Mouse (Mus musculus): Measurements from ENCODE around the gene Ecm1.

Gene Ecm1

GRCm38 (mm10) chr3:95689171-95689915 is 50.0 kb downstream of the Ecm1 start:
- in situ Hi-C loops (cut with MboI) = no loop called here

- in situ Hi-C loops (cut with MboI) = no loop called here
These were observed 51.6 kb downstream of the Ecm1 start, which contains the start of gene Adamtsl4 for GRCm38 (mm10) chr3:95687524-95688421. TSS of gene Adamtsl4 (minus strand) at chr3:95687917.

GRCm38 (mm10) chr3:95687168-95687523 is 52.2 kb downstream of the Ecm1 start:
- in situ Hi-C loops (cut with MboI) = no loop called here

GRCm38 (mm10) chr3:95686492-95687167 is 52.7 kb downstream of the Ecm1 start:
- in situ Hi-C loops (cut with MboI) = no loop called here

DNA sequence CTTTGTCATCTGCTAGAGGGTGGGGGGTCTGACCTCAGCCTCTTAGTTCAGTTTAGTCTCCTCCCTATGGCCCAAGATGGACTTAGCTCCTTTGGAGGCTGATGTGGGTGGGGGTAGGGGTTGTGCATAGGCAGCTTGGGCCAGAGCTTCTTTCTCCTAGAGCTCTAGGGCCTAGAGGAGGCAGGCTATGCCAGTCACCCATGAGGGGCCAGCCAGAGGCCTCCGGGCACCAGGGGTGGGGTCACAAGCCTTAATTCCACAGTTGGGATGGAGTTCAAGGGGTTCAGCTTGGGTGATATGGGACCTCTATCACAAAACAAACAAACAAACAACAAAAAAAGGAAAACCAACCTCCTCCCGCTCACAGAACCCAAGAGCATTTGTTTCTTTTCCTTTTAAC is 53.7 kb downstream of the Ecm1 start:
- in situ Hi-C loops (cut with MboI) = no loop called here

GRCm38 (mm10) chr3:95685301-95685700 is 54.1 kb downstream of the Ecm1 start:
- in situ Hi-C loops (cut with MboI) = no loop called here

DNA sequence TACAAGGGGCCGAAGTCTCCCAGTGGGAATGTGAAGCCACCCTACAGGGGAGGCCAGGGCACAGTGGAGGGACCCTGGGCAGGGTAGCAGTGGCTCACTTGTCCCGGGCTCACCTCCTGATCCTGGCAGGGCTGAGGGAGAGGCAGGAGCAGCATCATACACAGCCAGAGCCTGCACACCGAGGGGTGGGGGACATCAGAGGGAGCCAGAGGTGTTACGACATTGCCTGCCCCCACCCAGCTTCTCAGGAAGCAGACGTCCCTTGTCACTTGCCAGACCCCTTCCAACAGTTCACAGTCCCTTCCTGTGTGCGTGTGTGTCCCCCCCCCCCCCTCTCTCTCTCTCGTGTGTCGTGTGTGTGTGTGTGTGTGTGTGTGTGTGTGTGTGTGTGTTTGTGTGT is 54.5 kb downstream of the Ecm1 start:
- in situ Hi-C loops (cut with MboI) = no loop called here
